Mouse (Mus musculus) adrenal gland (tissue): ENCODE measurements around the gene Ptprs.

Experiments used
- intact Hi-C: fragments of 180-260 bp; cut with DNase I; formaldehyde crosslinking; loops from one replicate; pipeline ENCODE4 v1.15.1; 2025
- microRNA-seq, 2 experiments: library from miRNA; unstranded; fragments of <30 nt; microRNA quantifications; one replicate each; pipeline ENCODE4; 2019

The Ptprs gene

DNA sequence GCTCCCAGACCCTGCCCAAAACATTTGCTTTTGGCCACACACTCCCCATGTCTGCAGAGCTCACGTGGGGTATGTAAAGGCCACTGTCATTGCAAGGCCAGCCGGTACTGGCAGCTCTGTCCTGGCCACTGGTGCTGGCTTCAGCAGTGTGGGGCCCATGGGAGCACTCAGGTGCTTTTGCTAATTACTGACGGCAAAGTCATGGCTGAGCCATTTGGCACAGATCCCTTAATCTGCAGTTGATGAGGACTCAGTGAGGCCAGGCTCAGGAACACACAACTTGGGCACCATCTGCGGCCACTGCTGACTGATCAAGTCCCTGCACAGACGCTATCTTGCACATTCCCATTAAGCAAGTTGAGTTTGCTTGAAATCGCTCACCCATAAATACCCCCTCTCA is 91.4 kb downstream of the Ptprs start:
- intact Hi-C loops = no loop called here

DNA sequence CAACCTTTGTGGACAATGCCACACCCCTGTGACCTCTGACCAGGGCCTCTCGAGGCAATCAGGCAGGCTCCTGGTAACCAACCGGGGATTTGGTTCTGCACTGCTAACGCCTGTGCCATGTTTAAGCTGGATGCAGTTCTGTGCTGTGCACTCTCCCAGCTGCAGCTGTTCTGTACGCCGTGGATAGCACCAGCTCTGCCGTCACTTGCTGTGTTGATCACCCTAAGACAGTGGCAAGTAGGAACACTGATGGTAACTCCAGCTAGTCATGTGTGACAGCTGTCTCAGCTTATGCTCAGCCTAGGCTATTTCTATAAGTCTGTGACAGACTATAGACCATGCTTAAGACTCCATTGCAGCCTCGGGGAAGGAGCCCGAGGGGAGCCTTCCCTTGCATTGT is 93.3 kb downstream of the Ptprs start:
- intact Hi-C loops = no loop called here

DNA sequence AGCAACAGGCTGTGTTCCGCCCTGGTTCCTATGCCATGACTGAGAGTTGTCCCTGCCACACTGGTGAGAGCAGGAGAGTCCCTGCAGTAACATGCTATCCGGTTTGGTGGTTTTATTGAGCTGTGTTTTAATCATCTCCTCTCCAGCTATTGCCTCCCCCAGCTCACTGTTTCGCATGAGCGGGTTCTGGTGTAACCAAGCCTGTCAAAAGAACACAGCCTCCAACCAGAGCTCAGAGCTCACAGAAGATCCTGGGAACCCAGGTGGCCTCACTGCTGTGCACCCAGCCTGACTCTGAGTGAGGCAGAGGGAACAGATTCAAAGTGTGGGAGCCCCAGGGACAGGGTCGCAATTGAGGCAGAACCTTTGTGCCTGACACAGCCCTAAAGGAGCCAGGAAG is 95.1 kb downstream of the Ptprs start:
- intact Hi-C loops = no loop called here

DNA sequence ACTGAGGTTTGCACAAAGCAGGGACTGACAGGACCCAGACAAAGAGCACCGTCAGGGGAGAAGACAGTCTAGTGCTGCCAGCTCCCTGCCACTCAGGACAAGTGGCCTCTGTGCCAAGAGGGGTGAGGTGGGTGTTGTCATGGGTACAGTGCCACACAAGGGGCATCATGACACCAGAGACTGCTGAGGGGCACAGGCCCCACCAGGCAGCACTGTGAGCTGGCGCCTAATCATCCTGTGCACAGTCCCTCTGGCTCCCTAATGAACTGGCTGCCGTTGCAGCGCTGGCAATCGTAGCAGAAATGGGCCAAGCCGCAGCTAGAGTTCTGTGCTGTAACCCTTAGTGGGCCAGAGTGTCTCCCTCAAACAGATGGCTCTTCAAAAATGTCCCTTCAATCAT is 96.0 kb downstream of the Ptprs start:
- intact Hi-C loops = no loop called here

DNA sequence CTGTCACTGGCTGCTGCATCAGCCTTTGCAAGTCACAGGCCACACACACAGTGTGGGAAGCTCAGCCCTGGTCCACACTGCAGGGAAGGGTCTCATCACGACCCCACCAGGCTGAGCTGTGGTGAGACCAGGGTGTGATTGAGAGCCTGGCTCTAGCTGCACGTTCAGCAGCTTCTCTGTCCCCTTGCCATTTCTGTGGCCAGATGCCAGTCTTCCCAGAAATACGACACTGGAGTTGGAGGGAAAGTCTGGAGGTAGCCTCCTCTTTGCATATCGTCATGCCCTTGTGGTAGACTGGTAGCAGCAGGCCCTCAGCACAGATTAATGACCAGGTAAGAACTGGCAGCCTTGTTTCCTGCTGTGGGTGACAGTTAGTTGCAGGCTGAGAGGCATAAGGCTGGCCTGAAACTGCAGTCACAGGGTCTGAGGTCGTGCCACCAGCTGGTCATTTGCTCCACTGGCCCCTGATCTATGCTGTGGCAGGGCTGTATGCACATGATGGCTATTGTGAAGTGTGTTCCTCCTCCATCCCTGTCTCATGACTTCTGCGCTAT is 96.9 kb downstream of the Ptprs start:
- intact Hi-C loops = no loop called here

DNA sequence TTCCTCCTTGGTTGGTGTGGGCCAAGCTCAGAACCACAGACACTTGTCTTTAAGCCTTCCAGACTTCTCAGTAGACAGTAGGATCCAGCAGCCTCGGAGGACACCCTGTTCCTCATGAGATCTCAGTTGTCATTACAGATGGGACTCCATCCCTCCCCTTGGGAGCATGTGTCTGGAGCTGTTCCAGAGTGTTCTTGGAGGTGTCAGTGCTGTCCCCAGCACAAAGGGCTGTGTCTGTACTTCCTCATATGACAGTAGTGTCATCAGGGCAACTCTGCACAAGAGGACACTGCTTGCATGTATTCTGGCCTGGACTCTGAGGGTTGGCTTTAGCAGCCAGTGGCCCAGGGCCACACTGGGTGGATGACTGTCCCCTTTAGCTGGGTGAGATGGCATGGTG is 101.4 kb downstream of the Ptprs start:
- intact Hi-C loops = loop anchor here (5.0 kb wide), 1 partner anchor 167 kb away; no protein-coding TSS in a partner anchor

DNA sequence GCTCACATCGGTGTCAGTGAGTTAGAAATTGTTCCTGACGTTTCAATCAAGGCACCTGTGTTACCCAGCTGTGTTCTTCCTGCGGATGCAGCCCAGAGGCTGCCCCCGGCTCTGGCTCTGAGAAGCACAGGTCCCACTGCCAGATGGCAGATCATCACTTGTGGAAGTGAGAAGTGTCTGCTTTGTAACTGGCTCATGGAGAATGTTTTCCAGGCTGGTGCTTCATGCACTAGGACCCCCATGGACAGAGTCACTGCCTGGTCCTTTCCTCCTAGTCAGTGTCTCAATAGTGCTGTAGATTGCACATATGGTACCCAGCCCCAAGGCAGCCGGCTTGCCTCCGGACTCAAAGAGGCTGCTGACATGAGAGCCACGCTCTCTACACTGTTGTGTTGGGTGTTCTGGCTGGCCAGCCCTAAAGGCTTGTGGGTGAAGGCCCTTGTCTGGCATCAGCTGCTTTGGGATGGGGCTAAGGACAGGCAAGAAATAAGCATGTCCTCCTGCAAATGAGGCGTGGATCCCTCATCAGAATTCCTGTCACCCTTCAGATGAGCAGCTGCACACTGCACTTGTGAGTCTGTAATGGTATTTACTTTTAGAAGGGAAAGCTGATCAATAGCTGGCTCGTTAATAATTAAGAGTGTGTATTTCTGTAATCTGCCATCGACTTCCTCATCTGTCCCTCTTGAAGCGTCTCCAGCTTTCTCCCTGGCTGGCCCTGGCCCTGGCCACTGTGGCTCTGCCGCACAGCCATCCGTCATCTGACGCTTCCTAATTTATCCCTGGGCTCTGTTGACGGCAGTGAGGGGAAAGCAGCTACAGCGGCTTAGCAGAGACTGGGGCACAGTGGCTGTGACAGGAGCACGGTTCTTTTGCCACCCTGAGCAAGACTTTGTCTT is 102.9 kb downstream of the Ptprs start:
- intact Hi-C loops = loop anchor here (5.0 kb wide), 1 partner anchor 169 kb away; no protein-coding TSS in a partner anchor

DNA sequence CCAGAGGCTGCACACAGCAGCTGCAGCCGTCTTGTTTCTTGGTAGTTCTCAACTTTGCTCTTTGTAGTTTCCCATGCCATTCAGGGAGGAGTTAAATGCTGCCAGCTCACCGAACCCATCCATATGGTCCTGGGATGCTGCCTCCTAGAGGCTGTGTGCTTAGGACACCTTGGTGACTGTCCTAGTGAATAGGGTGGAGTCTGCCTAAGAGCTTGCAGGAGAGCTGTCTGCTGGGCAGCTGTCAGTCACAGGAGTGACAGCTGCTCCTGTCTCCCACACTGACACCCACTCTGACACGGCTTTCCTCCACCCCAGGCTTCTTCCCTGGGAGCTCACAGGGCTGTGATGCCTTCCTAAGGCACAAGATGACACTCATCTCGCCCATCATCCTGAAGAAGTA is 104.2 kb downstream of the Ptprs start:
- intact Hi-C loops = loop anchor here (5.0 kb wide), 1 partner anchor 170 kb away; no protein-coding TSS in a partner anchor

DNA sequence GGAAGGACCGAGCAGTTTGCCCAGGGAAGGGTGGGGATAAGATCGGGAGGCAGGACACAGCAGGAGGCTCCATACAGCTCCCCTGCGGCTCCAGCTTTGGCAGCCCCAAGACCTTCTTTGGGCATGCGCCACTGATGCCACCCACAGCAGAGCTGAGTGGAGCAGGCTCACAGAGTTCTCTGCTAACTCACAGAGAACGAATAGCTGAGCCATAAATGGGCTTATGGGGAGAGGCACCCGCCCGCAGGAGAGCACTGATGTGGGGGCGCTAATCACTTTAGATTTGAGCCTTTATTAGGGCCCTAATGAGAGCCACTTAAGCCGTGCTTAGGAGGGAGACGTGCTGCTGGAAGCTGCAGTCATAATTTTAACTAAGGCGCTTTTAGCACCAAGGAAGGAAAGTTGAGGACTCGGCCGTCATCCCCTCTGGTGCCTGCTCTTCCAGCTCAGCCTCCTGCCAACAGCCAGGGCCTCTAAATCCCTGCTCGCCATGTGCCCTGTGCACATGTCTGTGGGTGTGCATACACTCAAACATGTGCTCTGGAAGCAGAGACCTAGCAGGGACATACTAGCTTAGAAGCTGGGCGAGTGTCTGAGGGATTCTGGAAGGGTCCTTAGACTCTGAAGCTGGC is 105.1 kb downstream of the Ptprs start:
- intact Hi-C loops = loop anchor here (5.0 kb wide), 1 partner anchor 171 kb away; no protein-coding TSS in a partner anchor

DNA sequence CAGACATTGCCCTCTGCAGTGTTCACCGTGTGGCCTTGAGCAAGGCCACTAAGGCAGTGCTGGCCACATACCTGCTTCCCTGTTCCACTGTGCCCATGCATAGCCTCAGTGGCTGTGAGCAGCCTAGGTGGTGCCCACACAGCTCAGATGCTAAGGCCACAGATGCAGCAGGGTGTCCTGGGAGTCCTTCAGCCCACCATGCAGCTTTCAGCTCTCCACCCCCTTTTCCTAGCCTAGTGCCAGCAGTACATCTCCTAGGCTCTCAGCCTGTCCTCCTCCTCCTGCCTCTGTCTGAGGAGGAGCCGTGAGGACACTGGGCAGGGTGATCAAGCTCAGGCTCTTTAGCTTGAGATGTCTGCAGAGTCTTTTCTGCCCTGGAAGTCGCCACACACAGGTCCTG is 106.2 kb downstream of the Ptprs start:
- intact Hi-C loops = loop anchor here (5.0 kb wide), 1 partner anchor 172 kb away; no protein-coding TSS in a partner anchor

DNA sequence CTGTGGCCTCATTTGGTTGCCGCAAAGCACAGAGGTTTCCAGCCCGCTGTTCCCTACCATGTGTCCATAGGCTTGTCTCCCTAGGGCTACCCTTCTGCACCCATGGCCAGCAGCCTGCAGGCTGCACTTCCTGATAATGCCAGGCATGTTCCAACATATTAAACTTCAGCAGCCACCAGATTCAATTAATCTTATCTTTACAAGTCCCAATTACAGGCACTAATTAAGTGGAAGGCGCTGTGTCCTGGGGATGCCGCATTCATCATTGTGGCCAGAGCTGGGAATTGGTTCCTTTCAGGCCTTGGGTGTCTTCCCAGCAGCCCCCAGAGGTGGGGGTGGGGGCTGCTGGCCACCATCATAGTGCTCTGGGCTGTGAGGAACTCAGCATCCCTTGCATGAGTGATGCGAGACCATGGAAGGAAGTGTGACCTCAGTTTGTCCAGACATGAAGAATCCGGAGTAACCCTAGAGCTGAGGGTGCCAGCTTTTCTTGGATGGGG is 107.9 kb downstream of the Ptprs start:
- intact Hi-C loops = no loop called here

DNA sequence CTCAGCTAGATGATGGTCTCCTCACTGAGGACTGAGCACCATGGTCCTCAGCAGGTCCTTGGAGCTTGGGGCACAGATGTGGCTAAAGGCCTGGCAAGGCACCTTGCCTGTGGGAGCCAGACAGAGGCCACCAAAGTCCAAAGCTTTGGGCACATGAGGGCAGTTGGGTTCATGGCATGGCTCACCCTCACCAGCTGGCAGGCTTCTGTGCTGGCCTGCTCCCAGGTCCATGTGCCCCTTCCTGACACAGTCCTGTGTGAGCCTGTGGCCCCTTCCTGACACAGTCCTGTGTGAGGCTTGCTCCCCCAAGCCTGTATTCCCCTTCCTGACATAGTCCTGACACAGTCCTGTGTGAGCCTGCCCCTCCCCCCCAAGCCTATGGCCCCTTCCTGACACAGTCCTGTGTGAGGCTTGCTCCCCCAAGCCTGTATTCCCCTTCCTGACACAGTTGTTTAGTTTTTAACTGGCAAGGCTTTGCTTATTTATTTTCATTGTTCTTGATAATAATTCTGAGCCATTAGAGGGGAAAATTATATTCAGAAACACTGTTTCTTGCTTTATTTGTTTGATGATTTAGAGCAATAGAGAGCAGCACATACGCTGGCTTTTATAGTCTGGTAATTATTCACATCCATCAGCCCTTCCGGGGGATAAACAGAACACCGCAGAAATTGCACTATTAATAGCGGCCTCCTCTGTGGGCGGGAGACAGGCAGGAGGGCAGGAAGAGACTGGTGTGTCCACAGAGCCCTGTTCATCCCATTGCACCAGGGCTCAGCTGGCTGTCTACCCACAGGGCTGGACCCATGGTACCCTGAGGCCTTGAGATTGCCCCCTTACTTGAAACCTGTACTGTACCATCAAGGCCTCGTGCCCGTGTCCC is 110.3 kb downstream of the Ptprs start:
- intact Hi-C loops = no loop called here

Small RNA genes within 50 kb of the gene (microRNA-seq; reads per million reads assigned to microRNA genes)
- 0.11 to 0.25 reads per million in 2 experiments for gene Mir6977
